ENCODE assay signal across 9 mouse cellular contexts in the genomic region with DNA sequence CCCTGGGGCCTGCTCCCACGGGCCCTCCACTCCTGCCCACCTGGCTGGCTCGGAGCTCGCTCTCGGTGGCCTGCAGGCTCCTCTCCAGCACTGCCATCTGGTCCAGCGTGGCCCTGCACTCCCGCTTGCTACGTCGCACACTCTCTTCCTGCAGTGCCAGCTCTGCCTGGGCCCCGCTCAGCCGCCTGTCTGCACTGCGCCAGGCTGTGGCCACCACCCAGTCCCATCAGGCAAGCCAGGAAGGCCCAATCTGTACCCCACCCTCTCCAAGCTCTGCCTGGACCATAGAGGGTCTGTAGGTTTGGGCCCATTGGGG. TPM values are rescaled to one million over a fixed set of nuclear protein-coding genes. Genes with fewer than 3 reads are reported as not detected.
DNase-seq lines count a peak whose midpoint lies in the region; ATAC-seq lines count a peak whose summit lies in the region.
"Had no signal": no experiment of that assay in that cellular context is flagged by ENCODE, and none has a peak within 500 bp of the region (broad histone marks: within the 10 kb centered on the region; RNA-seq: fewer than 3 reads in every experiment).

No protein-coding gene starts in this region.

- H3K9me3 ChIP-seq in heart, embryonic 15.5 days (replicated peaks) = no peaks in the 10 kb centered on the region
- no peaks in the 10 kb centered on the region for H3K9me3 ChIP-seq in forebrain, embryonic 16.5 days (ENCODE audit: control insufficient read depth, low read length)
- no peaks in the 10 kb centered on the region for H3K9me3 ChIP-seq in midbrain, embryonic 10.5 days (replicated peaks)
- H3K9me3 ChIP-seq: megakaryocyte, embryonic 14.5 days had no signal

- no peak for DNase-seq in heart, adult 9 months (ENCODE audit: low spot score in 2 of 2)
- DNase-seq in cerebellum, adult 18-20 months = peak; percentile 65 to 70
- no peak for DNase-seq in midbrain, embryonic 10.5 days (ENCODE audit: low spot score)
- no peak for DNase-seq in layer of hippocampus, postnatal 25 days (ENCODE audit: extremely low spot score in 1 of 2, low spot score in 1 of 2)
- DNase-seq in adrenal gland, adult (ENCODE audit: inconsistent age in 2 of 2, low spot score in 1 of 2) = no peak

- H3K9ac ChIP-seq in heart, embryonic 15.5 days = peak overlapping the region; percentile 11; the same call in 1 of the 2 replicates
- peak overlapping the region; percentile 33 for H3K9ac ChIP-seq in forebrain, embryonic 16.5 days (replicated peaks; ENCODE audit: low read depth, low read length)

- WGBS in heart, embryonic 15.5 days = 52% methylated on average over 11 of the region's 11 CpGs
- WGBS in forebrain, embryonic 16.5 days = 26% methylated on average over 11 of the region's 11 CpGs
- WGBS in midbrain, embryonic 10.5 days = 78% methylated on average over 11 of the region's 11 CpGs

- ATAC-seq in heart, embryonic 15.5 days (replicated peaks; ENCODE audit: insufficient number of reproducible peaks, insufficient read depth, low FRiP score, low read depth) = no peak; the same call in none of the 2 replicates
- ATAC-seq in forebrain, embryonic 16.5 days = peak; percentile 39
- no peak for ATAC-seq in activated CD4-positive, CD25-positive, alpha-beta regulatory T cell, adult 4 months

- peaks cover 57% of the 10 kb centered on the region for H3K4me1 ChIP-seq in heart, embryonic 15.5 days (replicated peaks)
- peaks cover 33% of the 10 kb centered on the region for H3K4me1 ChIP-seq in forebrain, embryonic 16.5 days (replicated peaks; ENCODE audit: control insufficient read depth, insufficient read depth, low read length)
- peaks cover 38% of the 10 kb centered on the region for H3K4me1 ChIP-seq in midbrain, embryonic 10.5 days

- no peaks in the 10 kb centered on the region for H3K36me3 ChIP-seq in heart, embryonic 15.5 days
- H3K36me3 ChIP-seq in forebrain, embryonic 16.5 days (ENCODE audit: control insufficient read depth, insufficient read depth) = no peaks in the 10 kb centered on the region
- H3K36me3 ChIP-seq in midbrain, embryonic 10.5 days = peaks cover 97% of the 10 kb centered on the region

- H3K27ac ChIP-seq in heart, embryonic 15.5 days = peak overlapping the region; percentile 95
- H3K27ac ChIP-seq in forebrain, embryonic 16.5 days (ENCODE audit: low read length) = peak overlapping the region; percentile 77
- peak overlapping the region; percentile 89 for H3K27ac ChIP-seq in midbrain, embryonic 10.5 days (replicated peaks)

- peak overlapping the region; percentile 47; the same call in 1 of the 2 replicates for H3K4me2 ChIP-seq in heart, embryonic 15.5 days
- H3K4me2 ChIP-seq in forebrain, embryonic 16.5 days (ENCODE audit: low read length) = no peak overlapping the region

- no peak overlapping the region for H3K4me3 ChIP-seq in heart, embryonic 15.5 days
- H3K4me3 ChIP-seq in forebrain, embryonic 16.5 days (replicated peaks; ENCODE audit: low read length) = no peak overlapping the region
- peak overlapping the region; percentile 31; the same call in 1 of the 2 replicates for H3K4me3 ChIP-seq in midbrain, embryonic 10.5 days
- H3K4me3 ChIP-seq: megakaryocyte, embryonic 14.5 days had no signal

- H3K27me3 ChIP-seq in heart, embryonic 15.5 days = no peaks in the 10 kb centered on the region
- no peaks in the 10 kb centered on the region for H3K27me3 ChIP-seq in forebrain, embryonic 16.5 days (replicated peaks; ENCODE audit: control insufficient read depth, insufficient read depth, low read length)
- no peaks in the 10 kb centered on the region for H3K27me3 ChIP-seq in midbrain, embryonic 10.5 days (ENCODE audit: low read depth, poor library complexity, severe bottlenecking)

RNA-seq across cellular contexts. Expression of a gene that starts 11.4 kb away (rescaled TPM):
- polyA plus RNA-seq in heart, embryonic 15.5 days (2015; fragmentation: Nextera tagmentation; extraction: Ambion mirVana) = 237 and 341 TPM in 2 replicates
- 190 and 202 TPM in 2 replicates for polyA plus RNA-seq in forebrain, embryonic 16.5 days (2015; fragmentation: Nextera tagmentation; extraction: Ambion mirVana)
- polyA plus RNA-seq in midbrain, embryonic 10.5 days (2016; fragmentation: Nextera tagmentation; extraction: Ambion mirVana) = 260 and 321 TPM in 2 replicates
- 1 to 10 TPM; 5.2 to 5.7 TPM for total RNA-seq in layer of hippocampus, postnatal 25 days (2021)
- not detected for polyA plus RNA-seq in activated CD4-positive, CD25-positive, alpha-beta regulatory T cell, adult 4 months (2017; shearing (Covaris generic))

RNA-seq across cellular contexts. Expression of a gene that starts 34.9 kb away (rescaled TPM):
- 23.4 and 38.8 TPM in 2 replicates for polyA plus RNA-seq in heart, embryonic 15.5 days (2015; fragmentation: Nextera tagmentation; extraction: Ambion mirVana)
- 126 and 142 TPM in 2 replicates for polyA plus RNA-seq in forebrain, embryonic 16.5 days (2015; fragmentation: Nextera tagmentation; extraction: Ambion mirVana)
- 42.5 and 56.5 TPM in 2 replicates for polyA plus RNA-seq in midbrain, embryonic 10.5 days (2016; fragmentation: Nextera tagmentation; extraction: Ambion mirVana)
- 100 to 1,000 TPM; 168 to 172 TPM for total RNA-seq in layer of hippocampus, postnatal 25 days (2021)
- polyA plus RNA-seq in activated CD4-positive, CD25-positive, alpha-beta regulatory T cell, adult 4 months (2017; shearing (Covaris generic)) = 1 to 10 TPM; 5.6 to 7.5 TPM

RNA-seq across cellular contexts. Expression of a gene that starts 38.8 kb away (rescaled TPM):
- polyA plus RNA-seq in heart, embryonic 15.5 days (2015; fragmentation: Nextera tagmentation; extraction: Ambion mirVana) = 3.4 and 4.7 TPM in 2 replicates
- polyA plus RNA-seq in forebrain, embryonic 16.5 days (2015; fragmentation: Nextera tagmentation; extraction: Ambion mirVana) = 6.2 and 6.7 TPM in 2 replicates
- polyA plus RNA-seq in midbrain, embryonic 10.5 days (2016; fragmentation: Nextera tagmentation; extraction: Ambion mirVana) = 10.8 and 11.0 TPM in 2 replicates
- total RNA-seq in layer of hippocampus, postnatal 25 days (2021) = 10 to 100 TPM; 46.3 to 73.9 TPM
- 1 to 10 TPM in 1 of 2 experiments, under 1 TPM in 1; 0.98 to 1.4 TPM for polyA plus RNA-seq in activated CD4-positive, CD25-positive, alpha-beta regulatory T cell, adult 4 months (2017; shearing (Covaris generic))

RNA-seq across cellular contexts. Expression of a gene that starts 56.6 kb away (rescaled TPM):
- polyA plus RNA-seq in heart, embryonic 15.5 days (2015; fragmentation: Nextera tagmentation; extraction: Ambion mirVana) = 38.6 and 52.4 TPM in 2 replicates
- polyA plus RNA-seq in forebrain, embryonic 16.5 days (2015; fragmentation: Nextera tagmentation; extraction: Ambion mirVana) = 56.6 and 57.8 TPM in 2 replicates
- 54.8 TPM in 2 replicates for polyA plus RNA-seq in midbrain, embryonic 10.5 days (2016; fragmentation: Nextera tagmentation; extraction: Ambion mirVana)
- total RNA-seq in layer of hippocampus, postnatal 25 days (2021) = 10 to 100 TPM; 41.2 to 46.5 TPM
- polyA plus RNA-seq in activated CD4-positive, CD25-positive, alpha-beta regulatory T cell, adult 4 months (2017; shearing (Covaris generic)) = 100 to 1,000 TPM in 1 of 2 experiments, 10 to 100 TPM in 1; 85.5 to 101 TPM

Comparison
In these comparisons a context has a peak if more than half of its experiments do, and no peak if none do; other contexts are left out.
1. DNase-seq: peak in cerebellum, adult 18-20 months (2 of 2); none in heart, adult 9 months (0 of 2), midbrain, embryonic 10.5 days (single experiment), layer of hippocampus, postnatal 25 days (0 of 2) and adrenal gland, adult (0 of 2).
2. RNA of a gene that starts 11.4 kb away (polyA plus RNA-seq): 260 to 321 TPM in midbrain, embryonic 10.5 days, 237 to 341 TPM in heart, embryonic 15.5 days and 190 to 202 TPM in forebrain, embryonic 16.5 days; not detected in activated CD4-positive, CD25-positive, alpha-beta regulatory T cell, adult 4 months; every median in the first group is over 100 times any median in the second.
3. Peak in every context shown above with its lines, with median percentiles within 50 percentile points of each other: H3K27ac ChIP-seq.